Mouse (Mus musculus): Measurements from ENCODE around the gene Spic. TPM values are rescaled to one million over a fixed set of nuclear protein-coding genes. Genes with fewer than 3 reads are reported as not detected.
"Not testable (repeated sequence)": the region's sequence is repeated elsewhere in the genome, so short reads cannot be mapped to it uniquely, and the experiment has no call there.

Spic gene
- total RNA-seq, 2 experiments from 2014 or later = not detected

- ATAC-seq (replicated peaks; ENCODE audit: low FRiP score, low TSS enrichment, poor library complexity, severe bottlenecking) = no peak
These were observed 15.1 kb downstream of the Spic start for GRCm38 (mm10) chr10:88669719-88670118.

- not testable (repeated sequence) for ATAC-seq (replicated peaks; ENCODE audit: low FRiP score, low TSS enrichment, poor library complexity, severe bottlenecking)
These were observed 21.0 kb downstream of the Spic start for GRCm38 (mm10) chr10:88663856-88664255.

- no peak for ATAC-seq (replicated peaks; ENCODE audit: low FRiP score, low TSS enrichment, poor library complexity, severe bottlenecking)
These were observed 25.9 kb downstream of the Spic start for GRCm38 (mm10) chr10:88658918-88659317.

GRCm38 (mm10) chr10:88645448-88645847, 39.4 kb downstream of the Spic start:
- no peak for ATAC-seq (replicated peaks; ENCODE audit: low FRiP score, low TSS enrichment, poor library complexity, severe bottlenecking)

GRCm38 (mm10) chr10:88631330-88631953, 53.4 kb downstream of the Spic start:
- no peak for ATAC-seq (replicated peaks; ENCODE audit: low FRiP score, low TSS enrichment, poor library complexity, severe bottlenecking)

- ATAC-seq (replicated peaks; ENCODE audit: low FRiP score, low TSS enrichment, poor library complexity, severe bottlenecking) = no peak
These were observed 54.0 kb downstream of the Spic start for GRCm38 (mm10) chr10:88630663-88631329.

- no peak for ATAC-seq (replicated peaks; ENCODE audit: low FRiP score, low TSS enrichment, poor library complexity, severe bottlenecking)
These were observed 57.8 kb downstream of the Spic start for GRCm38 (mm10) chr10:88627052-88627451.

GRCm38 (mm10) chr10:88626176-88626575, 58.6 kb downstream of the Spic start:
- ATAC-seq (replicated peaks; ENCODE audit: low FRiP score, low TSS enrichment, poor library complexity, severe bottlenecking) = no peak

Other genes starting within 250 kb of the Spic start
- 1.4 TPM in 1 of 2 replicates, not detected in the other for gene Sycp3, start 225.4 kb downstream of the Spic start, total RNA-seq (2014; fragmentation: Nextera tagmentation)
- gene Sycp3, start 225.4 kb downstream of the Spic start, total RNA-seq (2017) = not detected in 2 replicates
- 6.9 and 7.5 TPM in 2 replicates for gene Chpt1, start 180.9 kb downstream of the Spic start, total RNA-seq (2014; fragmentation: Nextera tagmentation)
- gene Chpt1, start 180.9 kb downstream of the Spic start, total RNA-seq (2017) = 2.9 and 7.7 TPM in 2 replicates
- gene Mybpc1, start 79.9 kb downstream of the Spic start, total RNA-seq (2014; fragmentation: Nextera tagmentation) = not detected in 2 replicates
- gene Mybpc1, start 79.9 kb downstream of the Spic start, total RNA-seq (2017) = not detected in 2 replicates
- gene Arl1, start 45.8 kb upstream of the Spic start, total RNA-seq (2014; fragmentation: Nextera tagmentation) = 36.5 and 51.3 TPM in 2 replicates
- 89.4 and 91.0 TPM in 2 replicates for gene Arl1, start 45.8 kb upstream of the Spic start, total RNA-seq (2017)
- 55.4 and 72.5 TPM in 2 replicates for gene Utp20, start 141.8 kb upstream of the Spic start, total RNA-seq (2014; fragmentation: Nextera tagmentation)
- 45.1 and 53.7 TPM in 2 replicates for gene Utp20, start 141.8 kb upstream of the Spic start, total RNA-seq (2017)
- not detected in 2 replicates for gene Slc5a8, start 201.0 kb upstream of the Spic start, total RNA-seq (2014; fragmentation: Nextera tagmentation)
- gene Slc5a8, start 201.0 kb upstream of the Spic start, total RNA-seq (2017) = not detected in 2 replicates

All from megakaryocyte-erythroid progenitor cell, adult 5-6 weeks (primary cell).